Mouse (Mus musculus) myocyte (in vitro differentiated cells): ENCODE measurements around the gene A730049H05Rik. TPM values are rescaled to one million over a fixed set of nuclear protein-coding genes. Genes with fewer than 3 reads are reported as not detected.

Source experiments
- H3K27me3 ChIP-seq: one replicate; pipeline ENCODE4 v1.6.1; 2011; ENCODE audit not compliant: control insufficient read depth, insufficient read depth, insufficient read length
- H3K36me3 ChIP-seq: one replicate; pipeline ENCODE4 v1.6.1; 2011; ENCODE audit not compliant: control insufficient read depth, insufficient read depth
- H3K4me2 ChIP-seq: one replicate; pipeline ENCODE4 v1.6.1; 2011; ENCODE audit warnings: low read depth, control low read depth
- H3K4me3 ChIP-seq: one replicate; pipeline ENCODE4 v1.5.1; 2011; ENCODE audit warnings: mild to moderate bottlenecking, control low read depth, moderate library complexity
- H3K79me2 ChIP-seq: one replicate; pipeline ENCODE4 v1.6.1; 2011; ENCODE audit not compliant: control insufficient read depth, insufficient read depth
- H3ac ChIP-seq: one replicate; pipeline ENCODE4 v1.6.1; 2011; ENCODE audit not compliant: control insufficient read depth, insufficient read length
- CEBPB ChIP-seq: IDR thresholded peaks from 2 replicates; pipeline ENCODE4 v1.6.1; 2011; ENCODE audit warnings: mild to moderate bottlenecking, moderate library complexity; ENCODE audit not compliant: poor library complexity, insufficient read depth, severe bottlenecking
- E2F4 ChIP-seq: IDR thresholded peaks from one replicate; pipeline ENCODE4 v1.6.1; 2011; ENCODE audit warnings: mild to moderate bottlenecking, control low read depth, moderate library complexity; ENCODE audit not compliant: insufficient read depth
- MAX ChIP-seq: IDR thresholded peaks from one replicate; pipeline ENCODE4 v1.6.1; 2011; ENCODE audit warnings: low read depth, mild to moderate bottlenecking, control low read depth
- MYOD1 ChIP-seq, 3 experiments: IDR thresholded peaks; one replicate each; pipeline ENCODE4 v1.6.1; 2011; ENCODE audit warnings: control low read depth in 2 of 3, low read depth in 2 of 3, mild to moderate bottlenecking in 2 of 3, moderate library complexity in 1 of 3; ENCODE audit not compliant: insufficient read length in 2 of 3, control insufficient read depth in 1 of 3
- MYOG ChIP-seq, 3 experiments: IDR thresholded peaks; one replicate each; pipeline ENCODE4 v1.6.1; 2011; ENCODE audit warnings: control low read depth in 2 of 3, low read depth in 2 of 3, mild to moderate bottlenecking in 2 of 3; ENCODE audit not compliant: insufficient read length in 2 of 3, control insufficient read depth in 1 of 3, insufficient read depth in 1 of 3
- POLR2A ChIP-seq: IDR thresholded peaks from one replicate; pipeline ENCODE4 v1.6.1; 2011; ENCODE audit warnings: low read depth, mild to moderate bottlenecking, control low read depth, moderate library complexity; ENCODE audit not compliant: insufficient read length
- POLR2AphosphoS2 ChIP-seq: IDR thresholded peaks from one replicate; pipeline ENCODE4 v1.6.1; 2011; ENCODE audit warnings: low read depth, control low read depth; ENCODE audit not compliant: insufficient read length
- REST ChIP-seq: IDR thresholded peaks from one replicate; pipeline ENCODE4 v1.6.1; 2011; ENCODE audit warnings: mild to moderate bottlenecking, control low read depth, moderate library complexity; ENCODE audit not compliant: insufficient read depth, insufficient read length
- SRF ChIP-seq: IDR thresholded peaks from one replicate; pipeline ENCODE4 v1.6.1; 2011; ENCODE audit warnings: low read depth; ENCODE audit not compliant: control insufficient read depth, insufficient read length
- TCF12 ChIP-seq: IDR thresholded peaks from one replicate; pipeline ENCODE4 v1.6.1; 2011; ENCODE audit warnings: mild to moderate bottlenecking, control low read depth; ENCODE audit not compliant: poor library complexity, insufficient read depth, severe bottlenecking
- TCF3 ChIP-seq: IDR thresholded peaks from one replicate; pipeline ENCODE4 v1.6.1; 2011; ENCODE audit warnings: low read depth, control low read depth; ENCODE audit not compliant: insufficient read length
- USF1 ChIP-seq: IDR thresholded peaks from one replicate; pipeline ENCODE4 v1.6.1; 2011; ENCODE audit warnings: low read depth, mild to moderate bottlenecking, control low read depth, moderate library complexity
- polyA plus RNA-seq: library from polyadenylated mRNA; unstranded; fragments of >200 nt; fragmentation: generic; extraction: Trizol; gene quantifications from one replicate; pipeline ENCODE4 v1.2.1, GENCODE M21; 2012; ENCODE audit warnings: missing spikeins

A730049H05Rik gene
- polyA plus RNA-seq, 1 experiment, result 0.12 TPM

GRCm38 (mm10) chr6:92876121-92876520 lies 59.8 kb downstream of the A730049H05Rik start:
- Histone ChIP-seq H3ac (no peak overlapping the region), H3K36me3 (no peaks in the 10 kb centered on the region), H3K27me3 (no peaks in the 10 kb centered on the region), H3K79me2 (no peaks in the 10 kb centered on the region), H3K4me3 (no peak overlapping the region), H3K4me2 (no peak overlapping the region)
- TF ChIP-seq SRF, result no peak

GRCm38 (mm10) chr6:92877236-92877635 lies 61.0 kb downstream of the A730049H05Rik start:
- Histone ChIP-seq H3K79me2 (no peaks in the 10 kb centered on the region), H3K4me3 (no peak overlapping the region), H3K4me2 (no peak overlapping the region), H3ac (no peak overlapping the region), H3K27me3 (no peaks in the 10 kb centered on the region), H3K36me3 (no peaks in the 10 kb centered on the region)
- TF ChIP-seq TCF12 (no peak), USF1 (no peak), POLR2AphosphoS2 (no peak), MAX (no peak), MYOD1 (IDR thresholded peaks at IDR 0.05; ENCODE audit: control insufficient read depth in 1 of 3, insufficient read length in 2 of 3, low read depth in 2 of 3) (no peak), MYOG (IDR thresholded peaks at IDR 0.05; ENCODE audit: control insufficient read depth in 1 of 3, insufficient read depth in 1 of 3, insufficient read length in 2 of 3, low read depth in 2 of 3) (no peak), REST (no peak), TCF3 (no peak), POLR2A (no peak), CEBPB (no peak), SRF (no peak), E2F4 (no peak)

GRCm38 (mm10) chr6:92878771-92879170 lies 62.5 kb downstream of the A730049H05Rik start:
- Histone ChIP-seq H3K27me3 (no peaks in the 10 kb centered on the region), H3K79me2 (no peaks in the 10 kb centered on the region), H3K4me2 (no peak overlapping the region), H3K36me3 (no peaks in the 10 kb centered on the region), H3K4me3 (no peak overlapping the region), H3ac (no peak overlapping the region)
- TF ChIP-seq REST (no peak), MAX (no peak), MYOG (IDR thresholded peaks at IDR 0.05; ENCODE audit: control insufficient read depth in 1 of 3, insufficient read depth in 1 of 3, insufficient read length in 2 of 3, low read depth in 2 of 3) (no peak), SRF (no peak), E2F4 (no peak), MYOD1 (IDR thresholded peaks at IDR 0.05; ENCODE audit: control insufficient read depth in 1 of 3, insufficient read length in 2 of 3, low read depth in 2 of 3) (no peak), CEBPB (no peak), TCF12 (no peak), POLR2AphosphoS2 (no peak), TCF3 (no peak), USF1 (no peak), POLR2A (no peak)

DNA sequence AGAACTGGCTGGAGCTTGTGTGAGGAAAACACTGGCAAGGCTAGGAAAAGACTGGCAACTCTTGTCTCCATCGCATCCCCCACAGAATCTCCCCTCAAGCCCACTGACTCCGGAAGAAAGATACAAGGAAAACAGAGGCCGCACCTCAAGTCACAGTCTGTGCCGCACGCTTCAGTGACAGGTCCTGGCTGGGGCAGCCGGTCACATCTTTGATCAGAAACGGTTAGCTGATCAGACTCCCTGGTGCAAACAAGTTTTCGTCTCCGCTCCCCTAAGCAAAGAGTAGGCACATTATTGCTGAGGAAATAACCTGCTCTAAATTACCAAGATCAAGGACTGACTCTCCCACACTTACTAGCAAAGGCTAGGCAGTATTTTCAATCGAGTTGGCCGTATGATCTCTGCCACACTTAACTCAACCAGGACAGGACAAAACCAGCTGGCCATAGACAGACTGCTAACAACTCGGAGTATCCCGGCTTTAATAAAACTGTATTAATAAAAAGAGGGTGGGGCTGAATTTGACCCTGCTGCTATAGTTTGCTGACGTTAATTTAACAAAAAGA lies 63.5 kb downstream of the A730049H05Rik start:
- no peak for TF ChIP-seq TCF12
- TF ChIP-seq POLR2A, result no peak
- TF ChIP-seq REST, result no peak
- no peak for TF ChIP-seq MAX
- TF ChIP-seq USF1, result no peak
- TF ChIP-seq MYOD1 (IDR thresholded peaks at IDR 0.05; ENCODE audit: control insufficient read depth in 1 of 3, insufficient read length in 2 of 3, low read depth in 2 of 3), result no peak
- TF ChIP-seq E2F4, result no peak
- no peak for TF ChIP-seq SRF
- no peak for TF ChIP-seq MYOG (IDR thresholded peaks at IDR 0.05; ENCODE audit: control insufficient read depth in 1 of 3, insufficient read depth in 1 of 3, insufficient read length in 2 of 3, low read depth in 2 of 3)
- no peak for TF ChIP-seq TCF3
- Histone ChIP-seq H3ac (no peak overlapping the region), H3K4me2 (no peak overlapping the region), H3K27me3 (no peaks in the 10 kb centered on the region), H3K36me3 (no peaks in the 10 kb centered on the region), H3K79me2 (no peaks in the 10 kb centered on the region), H3K4me3 (no peak overlapping the region)

- H3K27me3 ChIP-seq, result no peaks in the 10 kb centered on the region
- no peak overlapping the region for H3ac ChIP-seq
- TF ChIP-seq CEBPB, result no peak
- TF ChIP-seq E2F4, result no peak
- TF ChIP-seq POLR2AphosphoS2, result no peak
- no peak for TF ChIP-seq REST
- no peak for TF ChIP-seq TCF12
- no peak for TF ChIP-seq MAX
- no peak for TF ChIP-seq TCF3
- no peak for TF ChIP-seq MYOD1 (IDR thresholded peaks at IDR 0.05; ENCODE audit: control insufficient read depth in 1 of 3, insufficient read length in 2 of 3, low read depth in 2 of 3)
- no peak for TF ChIP-seq USF1
- no peak for TF ChIP-seq SRF
- no peak for TF ChIP-seq POLR2A
- no peak for TF ChIP-seq MYOG (IDR thresholded peaks at IDR 0.05; ENCODE audit: control insufficient read depth in 1 of 3, insufficient read depth in 1 of 3, insufficient read length in 2 of 3, low read depth in 2 of 3)
- H3K79me2 ChIP-seq, result no peaks in the 10 kb centered on the region
- H3K36me3 ChIP-seq, result no peaks in the 10 kb centered on the region
- no peak overlapping the region for H3K4me3 ChIP-seq
- H3K4me2 ChIP-seq, result no peak overlapping the region
Measured at GRCm38 (mm10) chr6:92882446-92882845, 66.2 kb downstream of the A730049H05Rik start.
